Mouse (Mus musculus) limb, embryonic 11.5 days (tissue): ENCODE results near the gene Gm49336. TPM values are rescaled to one million over a fixed set of nuclear protein-coding genes. Genes with fewer than 3 reads are reported as not detected.

Experiments used
- ATAC-seq: fragments of 200-750 bp; cut with Nextera tagmentation; 2 replicates; pipeline ENCODE4 v1.8.0; 2017; ENCODE audit warnings: low read depth; ENCODE audit not compliant: insufficient number of reproducible peaks, low FRiP score, low TSS enrichment
- DNase-seq: peaks from one replicate; pipeline ENCODE4 v3.0.0-alpha.2; 2015; ENCODE audit warnings: low spot score
- H3K27ac ChIP-seq: fragments of 300-500 bp; sonication (generic); replicated peaks from 2 replicates; pipeline ENCODE4 v1.5.1; 2014; ENCODE audit warnings: low read depth, mild to moderate bottlenecking, low read length
- H3K27me3 ChIP-seq: fragments of 300-500 bp; sonication (generic); 2 replicates; pipeline ENCODE4 v1.6.1; 2014; ENCODE audit warnings: mild to moderate bottlenecking, low read length, mixed read lengths; ENCODE audit not compliant: control insufficient read depth, insufficient read depth
- H3K36me3 ChIP-seq: fragments of 300-500 bp; sonication (generic); 2 replicates; pipeline ENCODE4 v1.6.1; 2014; ENCODE audit warnings: mild to moderate bottlenecking, low read length, moderate library complexity, mixed read lengths; ENCODE audit not compliant: control insufficient read depth, insufficient read depth
- H3K4me1 ChIP-seq: fragments of 300-500 bp; sonication (generic); 2 replicates; pipeline ENCODE4 v1.6.1; 2014; ENCODE audit warnings: low read length, mixed read lengths; ENCODE audit not compliant: control insufficient read depth, insufficient read depth
- H3K4me2 ChIP-seq: fragments of 300-500 bp; sonication (generic); 2 replicates; pipeline ENCODE4 v1.6.1; 2014; ENCODE audit warnings: low read depth, mild to moderate bottlenecking, moderate library complexity; ENCODE audit not compliant: severe bottlenecking
- H3K4me3 ChIP-seq: fragments of 300-500 bp; sonication (generic); 2 replicates; pipeline ENCODE4 v1.5.1; 2014; ENCODE audit warnings: low read depth, low read length
- H3K9ac ChIP-seq: fragments of 300-500 bp; sonication (generic); 2 replicates; pipeline ENCODE4 v1.6.1; 2014; ENCODE audit warnings: mild to moderate bottlenecking, low read length
- H3K9me3 ChIP-seq: fragments of 300-500 bp; sonication (generic); 2 replicates; pipeline ENCODE4 v1.6.1; 2016; ENCODE audit warnings: low read length; ENCODE audit not compliant: control insufficient read depth
- WGBS: fragments of 180-500 bp; shearing (Covaris S2); extraction: QIAGEN DNeasy Blood & Tissue Kit; methylation state at CpG from one replicate; pipeline ENCODE4 v1.1.7; 2014; 5-methylcytosine and 5-hydroxymethylcytosine counted together
- polyA plus RNA-seq: library from polyadenylated mRNA; unstranded; fragments of >200 nt; fragmentation: Nextera tagmentation; extraction: Ambion mirVana; gene quantifications from 2 replicates; pipeline ENCODE4 v1.2.1, GENCODE M21; 2014

Gm49336 gene
- polyA plus RNA-seq, 1 experiment from 2014 or later = 67.0 TPM

DNA sequence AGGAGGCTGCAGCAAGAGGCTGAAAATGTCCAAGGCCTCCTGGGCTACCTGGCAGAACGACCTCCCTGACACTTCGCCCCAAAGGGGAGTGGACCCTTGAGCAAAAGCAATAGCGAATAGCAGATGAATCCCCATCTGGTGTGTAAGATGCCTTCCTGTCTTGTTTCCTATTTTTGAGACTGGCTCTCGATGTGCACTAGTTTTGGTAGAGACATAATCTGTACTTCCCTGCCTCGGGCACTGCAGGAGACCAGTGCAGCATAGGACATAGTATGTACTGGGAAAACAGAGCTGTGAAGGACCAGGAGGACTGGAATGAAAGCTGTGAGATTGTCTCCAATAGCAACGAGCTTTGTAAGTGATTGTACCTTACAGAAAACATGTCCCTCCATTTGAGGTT lies 22.0 kb upstream of the Gm49336 start:
- 88% methylated on average over 6 of the region's 6 CpGs for WGBS
- Histone ChIP-seq H3K4me3 (no peak overlapping the region), H3K27me3 (no peaks in the 10 kb centered on the region), H3K36me3 (no peaks in the 10 kb centered on the region), H3K4me2 (no peak overlapping the region), H3K4me1 (no peaks in the 10 kb centered on the region), H3K9ac (no peak overlapping the region), H3K27ac (no peak overlapping the region), H3K9me3 (no peaks in the 10 kb centered on the region)
- ATAC-seq (no peak), DNase-seq (no peak)

DNA sequence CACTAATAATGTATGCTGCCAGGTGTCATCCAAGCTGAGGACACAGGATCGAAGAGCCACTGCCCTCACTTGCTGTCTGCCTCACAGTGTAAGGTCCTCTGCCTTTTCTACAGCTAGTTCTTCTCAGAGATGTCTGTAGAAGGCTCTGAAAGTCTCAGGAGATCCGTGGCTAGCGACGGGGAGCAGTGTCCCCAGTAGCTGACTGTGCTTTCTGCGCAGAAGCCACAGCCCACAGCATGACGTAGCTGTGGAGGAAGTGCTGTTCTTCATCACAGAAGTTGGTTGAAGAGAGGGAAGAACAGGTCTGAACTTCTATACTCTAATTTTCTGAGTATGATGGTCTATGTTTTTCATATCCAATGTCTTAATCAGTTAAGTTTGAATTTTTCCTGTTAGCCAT lies 18.0 kb upstream of the Gm49336 start:
- WGBS = 94% methylated on average over 6 of the region's 6 CpGs
- no peak for DNase-seq
- H3K27ac ChIP-seq = no peak overlapping the region

DNA sequence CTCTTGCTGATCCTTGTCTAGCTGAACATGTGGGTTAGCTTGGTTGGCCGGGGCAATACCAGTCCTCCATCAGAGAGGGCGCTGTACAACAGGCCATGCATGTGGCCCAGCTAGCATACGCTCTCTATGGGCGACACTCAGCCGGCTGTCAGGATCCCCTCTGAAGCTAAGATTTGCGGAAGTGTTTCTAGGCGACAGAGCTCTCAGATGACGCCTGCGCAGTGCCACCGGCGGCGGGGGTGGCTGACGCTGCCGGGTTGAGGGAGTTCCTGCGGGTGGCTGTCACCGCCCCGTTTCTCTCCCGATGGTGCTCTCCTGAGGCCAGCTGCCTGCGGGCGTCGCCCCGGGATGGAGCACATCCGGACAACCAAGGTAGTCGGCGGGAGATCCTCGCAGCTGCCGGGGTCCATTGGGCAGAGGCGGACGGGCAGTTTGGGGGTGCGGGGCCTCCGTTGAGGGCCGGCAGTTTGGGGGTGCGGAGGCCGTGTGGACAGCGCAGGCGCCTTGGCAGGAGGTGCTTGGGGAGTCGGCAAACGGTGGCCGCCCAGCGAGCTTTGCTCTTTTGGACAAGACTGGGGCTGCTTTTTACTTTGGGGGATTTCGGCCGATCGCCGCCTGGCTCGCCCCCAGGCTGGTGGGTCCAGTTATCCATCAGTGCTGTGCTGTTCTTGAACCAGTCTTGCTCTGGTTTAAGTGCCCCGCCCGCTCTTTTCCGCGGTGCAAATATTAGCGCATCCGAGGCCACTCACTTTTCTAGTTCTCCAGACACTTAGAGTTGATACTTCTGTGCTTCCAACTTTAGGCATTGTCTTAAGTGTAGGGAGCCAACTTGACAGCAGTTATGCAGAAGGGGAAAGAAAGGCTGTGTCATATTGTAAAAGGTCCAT lies 13.9 kb upstream of the Gm49336 start, which contains the start of gene Mtmr6:
Gene Mtmr6, plus strand, starts transcription at position 239 of the 887 bp plus-strand sequence.
- Histone ChIP-seq H3K9ac (peak within 1 kb of the TSS; percentile 74), H3K36me3 (no peaks in the 10 kb centered on the region), H3K27me3 (no peaks in the 10 kb centered on the region), H3K4me2 (peak within 1 kb of the TSS; percentile 70), H3K27ac (no peak within 1 kb of the TSS), H3K4me3 (peak within 1 kb of the TSS; percentile 86), H3K4me1 (no peaks in the 10 kb centered on the region), H3K9me3 (no peaks in the 10 kb centered on the region)
- peak; percentile 98 for DNase-seq
- ATAC-seq = peak; percentile 99
- under 1% methylated on average over 51 of the region's 51 CpGs for WGBS

More for the DNA sequence above, 18.0 kb upstream of the Gm49336 start:
- no peaks in the 10 kb centered on the region for H3K9me3 ChIP-seq
- H3K36me3 ChIP-seq = no peaks in the 10 kb centered on the region
- no peak overlapping the region for H3K4me2 ChIP-seq
- H3K4me3 ChIP-seq = no peak overlapping the region
- no peaks in the 10 kb centered on the region for H3K27me3 ChIP-seq
- H3K9ac ChIP-seq = no peak overlapping the region
- ATAC-seq = no peak
- H3K4me1 ChIP-seq = no peaks in the 10 kb centered on the region

DNA sequence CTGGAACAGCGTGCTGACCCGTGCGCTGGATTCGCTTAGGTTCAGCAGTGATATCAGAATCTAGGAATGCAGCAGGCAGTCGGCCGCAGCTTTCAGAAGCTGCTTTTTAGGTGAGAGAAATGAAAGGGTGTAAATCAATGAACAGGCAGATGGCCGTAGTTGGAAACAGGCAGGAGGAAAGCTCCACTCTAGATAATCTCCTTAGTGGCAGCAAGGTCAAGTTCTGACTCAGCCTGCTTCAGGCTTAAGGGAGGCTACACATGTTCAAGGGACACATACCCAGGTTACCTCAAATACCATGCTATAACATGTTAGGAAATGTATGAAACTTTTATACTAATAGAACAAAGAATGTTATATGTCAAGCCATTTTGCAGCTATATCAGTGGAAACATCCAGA lies 11.0 kb upstream of the Gm49336 start:
- 68% methylated on average over 7 of the region's 7 CpGs for WGBS
- no peaks in the 10 kb centered on the region for H3K4me1 ChIP-seq
- no peak for DNase-seq

DNA sequence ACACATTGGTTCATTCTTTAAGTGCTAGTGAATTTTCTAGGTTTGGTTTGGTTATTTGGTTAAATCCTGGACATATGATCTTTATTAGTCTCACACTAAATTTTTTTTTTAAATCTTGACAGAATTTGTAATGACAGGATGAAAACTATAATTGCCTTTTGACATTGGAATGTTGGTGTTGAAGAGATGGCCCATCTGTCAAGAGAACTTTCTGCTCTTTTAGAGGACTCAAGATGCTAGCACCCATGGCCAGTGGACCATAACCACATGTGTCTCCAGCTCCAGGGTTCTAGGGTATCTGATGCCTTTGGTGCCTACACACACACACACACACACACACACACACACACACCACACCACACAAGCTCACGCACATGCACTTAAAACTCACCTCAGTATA lies 6.5 kb upstream of the Gm49336 start:
- no peak overlapping the region for H3K27ac ChIP-seq
- H3K27me3 ChIP-seq = no peaks in the 10 kb centered on the region
- 96% methylated on average over 1 of the region's 1 CpGs for WGBS
- no peak for ATAC-seq
- no peak overlapping the region for H3K4me2 ChIP-seq
- no peaks in the 10 kb centered on the region for H3K4me1 ChIP-seq
- no peaks in the 10 kb centered on the region for H3K9me3 ChIP-seq
- H3K9ac ChIP-seq = no peak overlapping the region
- H3K4me3 ChIP-seq = no peak overlapping the region
- no peak for DNase-seq
- no peaks in the 10 kb centered on the region for H3K36me3 ChIP-seq

More for the DNA sequence above, 11.0 kb upstream of the Gm49336 start:
- Histone ChIP-seq H3K36me3 (no peaks in the 10 kb centered on the region), H3K27ac (no peak overlapping the region), H3K4me3 (no peak overlapping the region), H3K4me2 (no peak overlapping the region), H3K27me3 (no peaks in the 10 kb centered on the region), H3K9me3 (no peaks in the 10 kb centered on the region), H3K9ac (no peak overlapping the region)
- ATAC-seq = no peak

DNA sequence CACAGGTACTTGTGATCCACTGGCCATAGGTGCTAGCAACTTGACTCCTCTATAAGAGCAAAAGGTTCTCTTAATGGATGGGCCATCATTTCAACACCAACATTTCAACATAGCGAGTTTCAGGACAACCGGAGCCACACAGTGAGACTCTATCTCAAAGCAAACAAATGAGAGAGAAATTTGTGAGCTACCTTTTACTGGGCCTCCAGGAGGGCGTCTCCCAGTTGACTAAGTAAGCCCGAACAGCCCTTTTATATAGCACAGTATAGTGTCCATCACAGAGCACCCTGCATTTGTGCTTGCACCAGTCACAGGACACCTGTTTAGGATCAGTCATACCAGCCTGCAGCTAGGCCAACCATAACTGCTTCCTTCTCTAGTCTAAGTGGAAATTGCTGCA lies 5.8 kb upstream of the Gm49336 start:
- no peaks in the 10 kb centered on the region for H3K4me1 ChIP-seq
- no peak overlapping the region for H3K9ac ChIP-seq
- ATAC-seq (no peak), DNase-seq (no peak)
- H3K9me3 ChIP-seq = no peaks in the 10 kb centered on the region
- no peak overlapping the region for H3K27ac ChIP-seq
- H3K4me2 ChIP-seq = no peak overlapping the region
- H3K27me3 ChIP-seq = no peaks in the 10 kb centered on the region
- 81% methylated on average over 4 of the region's 4 CpGs for WGBS
- no peaks in the 10 kb centered on the region for H3K36me3 ChIP-seq
- H3K4me3 ChIP-seq = no peak overlapping the region

DNA sequence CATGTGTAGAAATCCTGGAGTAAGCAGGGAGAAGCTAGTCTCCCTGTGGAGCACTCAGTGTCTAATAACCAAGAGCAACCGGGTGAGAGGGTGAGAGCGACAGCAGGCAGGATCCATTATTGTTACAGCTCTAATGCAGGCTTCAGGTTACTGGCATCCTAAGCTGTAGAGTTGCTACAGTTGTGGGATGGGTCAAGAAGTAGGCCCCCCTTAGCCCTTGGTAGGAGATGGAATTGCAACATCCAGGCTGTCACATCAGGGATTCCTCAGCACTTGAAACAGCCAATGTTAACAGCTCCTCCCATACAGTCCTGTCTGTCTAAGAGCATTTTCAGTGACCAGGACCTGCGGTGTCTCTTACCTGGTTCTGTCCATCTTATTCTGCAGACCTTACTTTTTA lies 5.0 kb upstream of the Gm49336 start:
- Histone ChIP-seq H3K4me2 (no peak overlapping the region), H3K9ac (no peak overlapping the region), H3K36me3 (no peaks in the 10 kb centered on the region), H3K27me3 (no peaks in the 10 kb centered on the region), H3K9me3 (no peaks in the 10 kb centered on the region), H3K4me1 (no peaks in the 10 kb centered on the region), H3K27ac (no peak overlapping the region), H3K4me3 (no peak overlapping the region)
- 25% methylated on average over 3 of the region's 3 CpGs for WGBS
- DNase-seq (no peak), ATAC-seq (no peak)

DNA sequence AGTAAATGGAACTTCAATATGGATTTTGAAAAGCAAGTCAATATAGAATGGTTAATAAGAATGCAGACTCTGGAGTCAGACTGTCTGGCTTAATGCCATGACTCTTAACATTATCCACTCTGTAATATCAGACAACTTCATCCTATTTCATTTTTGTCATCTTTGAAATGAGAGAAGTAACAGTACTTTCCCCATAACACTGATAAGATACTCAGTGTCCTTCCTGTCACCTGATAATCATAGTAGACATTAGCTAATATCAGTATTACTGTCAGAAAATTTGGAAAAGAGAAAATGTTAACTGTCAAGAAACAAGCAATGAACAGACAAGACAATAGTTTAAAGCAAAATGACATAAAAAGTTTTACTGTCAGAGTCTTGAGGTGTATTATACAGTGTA lies 3.5 kb upstream of the Gm49336 start:
- no peak overlapping the region for H3K9ac ChIP-seq
- DNase-seq (no peak), ATAC-seq (no peak)
- H3K27me3 ChIP-seq = no peaks in the 10 kb centered on the region
- H3K27ac ChIP-seq = no peak overlapping the region
- H3K4me1 ChIP-seq = no peaks in the 10 kb centered on the region
- H3K4me3 ChIP-seq = no peak overlapping the region
- no peak overlapping the region for H3K4me2 ChIP-seq
- no peaks in the 10 kb centered on the region for H3K36me3 ChIP-seq
- H3K9me3 ChIP-seq = no peaks in the 10 kb centered on the region
